Mouse (Mus musculus): ENCODE measurements around the gene Csdc2. TPM values are rescaled to one million over a fixed set of nuclear protein-coding genes. Genes with fewer than 3 reads are reported as not detected.

Csdc2 gene
- polyA plus RNA-seq, 1 experiment from 2014 or later: 0.88 TPM

GRCm38 (mm10) chr15:81924933-81925332 is 11.6 kb upstream of the Csdc2 start:
- DNase-seq (ENCODE audit: low spot score): no peak

DNA sequence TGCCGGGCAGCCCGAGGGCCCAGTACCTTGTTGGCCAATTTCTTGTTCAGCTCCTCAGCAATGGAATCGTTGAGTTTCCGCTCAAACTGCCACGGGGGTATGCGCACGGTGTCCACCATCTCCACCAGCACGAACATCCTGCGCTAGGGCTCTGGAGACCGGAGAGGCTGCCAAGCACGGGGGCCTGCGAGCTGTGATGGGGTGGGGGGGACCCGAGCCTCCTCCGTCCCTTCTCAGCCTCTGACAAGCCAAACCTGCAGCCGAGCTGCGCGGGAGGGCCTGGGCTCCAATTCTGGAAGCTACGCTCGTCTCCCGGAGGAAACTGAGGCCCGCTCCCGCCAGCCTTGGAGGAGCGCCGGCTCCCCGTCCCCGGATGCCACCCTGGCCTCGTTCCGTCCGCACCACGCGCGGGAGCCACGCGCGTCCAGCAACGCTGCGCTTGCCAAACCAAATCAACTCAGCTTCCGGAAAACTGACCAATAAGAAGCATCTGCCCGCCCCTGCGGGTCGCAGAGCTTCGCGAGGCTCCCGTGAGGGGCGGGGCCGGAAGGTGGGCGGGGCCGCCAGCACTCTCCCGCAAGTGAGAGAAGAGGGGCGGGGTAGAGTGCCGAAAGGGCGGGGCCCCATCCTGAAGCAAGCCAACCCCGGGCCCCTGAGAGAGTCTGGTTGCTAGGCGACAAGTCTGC is 10.7 kb upstream of the Csdc2 start, which contains the start of gene Polr3h:
Gene Polr3h (minus strand): TSS at position 481 of the 686 bp plus-strand sequence.
- DNase-seq (ENCODE audit: low spot score): peak; percentile 98

- DNase-seq (ENCODE audit: low spot score): no peak
Measured at GRCm38 (mm10) chr15:81926446-81926822, 10.1 kb upstream of the Csdc2 start.

GRCm38 (mm10) chr15:81927741-81928140 is 8.8 kb upstream of the Csdc2 start:
- no peak for DNase-seq (ENCODE audit: low spot score)

GRCm38 (mm10) chr15:81928277-81928676 is 8.3 kb upstream of the Csdc2 start:
- DNase-seq (ENCODE audit: low spot score): no peak

- DNase-seq (ENCODE audit: low spot score): peak; percentile 62
Measured at GRCm38 (mm10) chr15:81932951-81933470, 3.5 kb upstream of the Csdc2 start.

GRCm38 (mm10) chr15:81933986-81934385 is 2.6 kb upstream of the Csdc2 start:
- DNase-seq (ENCODE audit: low spot score): no peak

GRCm38 (mm10) chr15:81935869-81936637 is 506 bp upstream of the Csdc2 start:
- DNase-seq (ENCODE audit: low spot score): no peak

- no peak for DNase-seq (ENCODE audit: low spot score)
Measured at GRCm38 (mm10) chr15:81937098-81937972, 776 bp downstream of the Csdc2 start.

DNA sequence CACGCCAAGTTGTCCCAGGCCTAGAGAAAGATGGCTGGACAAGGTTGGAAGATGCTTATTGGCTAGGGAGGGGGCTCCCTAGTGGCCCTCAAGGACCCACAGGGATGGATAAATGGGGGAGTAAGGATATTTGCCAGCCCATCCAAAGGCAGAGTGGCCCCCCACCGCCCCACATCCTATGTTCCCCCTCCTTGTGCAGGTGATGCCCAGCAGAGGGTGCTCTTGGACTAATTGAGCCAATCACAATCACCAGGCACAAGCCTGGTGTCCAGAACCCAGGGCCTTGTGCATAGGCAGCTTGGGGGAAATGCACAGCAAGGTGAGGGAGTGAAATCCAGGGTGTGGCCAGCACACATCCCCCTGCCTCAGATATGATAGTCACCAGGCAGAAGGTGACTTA is 1.7 kb downstream of the Csdc2 start:
- peak; percentile 20 for DNase-seq (ENCODE audit: low spot score)

- no peak for DNase-seq (ENCODE audit: low spot score)
Measured at GRCm38 (mm10) chr15:81939157-81939715, 2.7 kb downstream of the Csdc2 start.

- DNase-seq (ENCODE audit: low spot score): no peak
Measured at GRCm38 (mm10) chr15:81939774-81940173, 3.2 kb downstream of the Csdc2 start.

- no peak for DNase-seq (ENCODE audit: low spot score)
Measured at GRCm38 (mm10) chr15:81940219-81940618, 3.7 kb downstream of the Csdc2 start.

DNA sequence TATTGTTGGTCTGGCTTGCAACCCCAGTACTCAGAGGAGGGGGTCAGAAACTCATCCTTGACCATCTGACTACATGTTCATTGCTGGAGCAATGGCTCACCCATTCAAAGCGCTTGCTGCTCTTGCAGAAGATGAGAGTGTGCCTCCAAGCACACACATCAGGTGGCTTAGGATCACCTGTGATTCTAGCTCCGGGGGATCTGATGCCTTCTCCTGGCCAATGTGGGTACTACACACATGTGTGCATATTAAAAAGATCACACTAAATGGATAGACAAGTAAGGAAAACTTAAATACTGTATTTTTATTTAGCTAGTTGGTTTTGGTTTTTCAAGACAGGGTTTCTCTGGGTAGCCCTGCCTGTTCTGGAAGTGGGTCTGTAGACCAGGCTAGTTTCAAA is 4.5 kb downstream of the Csdc2 start:
- DNase-seq (ENCODE audit: low spot score): no peak

- no peak for DNase-seq (ENCODE audit: low spot score)
Measured at GRCm38 (mm10) chr15:81943176-81943749, 6.7 kb downstream of the Csdc2 start.

- no peak for DNase-seq (ENCODE audit: low spot score)
Measured at GRCm38 (mm10) chr15:81949076-81949475, 12.5 kb downstream of the Csdc2 start.

GRCm38 (mm10) chr15:81949476-81950131 is 13.0 kb downstream of the Csdc2 start:
- DNase-seq (ENCODE audit: low spot score): no peak

- no peak for DNase-seq (ENCODE audit: low spot score)
Measured at GRCm38 (mm10) chr15:81950716-81951115, 14.2 kb downstream of the Csdc2 start.

DNA sequence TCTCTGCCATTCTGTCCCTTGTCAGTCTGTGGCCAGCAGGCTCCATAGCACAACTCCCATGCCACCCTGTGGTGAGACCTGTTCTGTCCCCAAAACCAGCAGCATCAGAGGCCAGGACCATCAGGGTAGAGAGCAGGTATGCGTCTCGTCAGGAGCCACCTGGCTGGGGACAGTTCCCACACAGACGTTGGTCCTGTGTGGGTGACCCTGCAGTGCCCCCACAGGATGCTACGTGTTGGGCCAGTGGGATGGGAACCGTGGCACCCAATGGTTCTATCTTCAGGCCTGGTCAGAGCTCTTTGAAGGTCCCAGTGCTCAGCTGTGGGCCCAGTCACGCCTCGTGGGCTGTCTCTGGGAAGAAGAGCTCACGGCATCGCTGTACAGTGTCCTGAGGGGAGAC is 14.6 kb downstream of the Csdc2 start:
- DNase-seq (ENCODE audit: low spot score): no peak

DNA sequence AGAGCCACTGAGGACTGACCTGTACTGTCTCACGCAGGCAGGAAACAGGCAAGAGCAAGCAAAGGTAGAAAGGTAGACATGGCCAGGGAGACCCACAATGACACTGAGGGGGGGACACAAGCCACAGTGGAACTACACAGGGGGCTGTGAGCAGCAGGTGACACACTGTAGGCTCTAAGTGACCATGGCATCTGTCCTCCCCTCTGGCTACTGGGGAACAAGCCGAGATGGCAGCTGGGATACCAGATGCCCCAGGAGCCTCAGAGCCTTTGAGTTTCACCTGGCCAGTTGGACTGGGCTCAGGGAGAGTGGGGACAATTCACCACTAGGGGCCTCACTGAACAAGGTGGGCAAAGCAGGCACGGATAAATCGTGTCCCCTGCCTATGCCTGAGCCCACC is 15.8 kb downstream of the Csdc2 start:
- no peak for DNase-seq (ENCODE audit: low spot score)
